Mouse (Mus musculus) intestine, embryonic 16.5 days (tissue): ENCODE data around the gene Slc26a9. TPM values are rescaled to one million over a fixed set of nuclear protein-coding genes. Genes with fewer than 3 reads are reported as not detected.
"Not testable (repeated sequence)": the region's sequence is repeated elsewhere in the genome, so short reads cannot be mapped to it uniquely, and the experiment has no call there.

ENCODE experiments used
- ATAC-seq: fragments of 200-750 bp; cut with Nextera tagmentation; 2 replicates; pipeline ENCODE4 v1.8.0; 2017; ENCODE audit warnings: moderate TSS enrichment, moderate library complexity
- H3K27ac ChIP-seq: fragments of 300-500 bp; sonication (generic); 2 replicates; pipeline ENCODE4 v1.5.1; 2014; ENCODE audit warnings: mild to moderate bottlenecking, low read length
- H3K27me3 ChIP-seq: fragments of 300-500 bp; sonication (generic); replicated peaks from 2 replicates; pipeline ENCODE4 v1.6.1; 2014; ENCODE audit warnings: low read length, control low read depth, mixed read lengths; ENCODE audit not compliant: control insufficient read depth, insufficient read depth
- H3K36me3 ChIP-seq: fragments of 300-500 bp; sonication (generic); 2 replicates; pipeline ENCODE4 v1.6.1; 2014; ENCODE audit warnings: low read length, control low read depth; ENCODE audit not compliant: control insufficient read depth, insufficient read depth
- H3K4me1 ChIP-seq: fragments of 300-500 bp; sonication (generic); 2 replicates; pipeline ENCODE4 v1.6.1; 2014; ENCODE audit warnings: low read length, control low read depth, mixed read lengths; ENCODE audit not compliant: control insufficient read depth, insufficient read depth
- H3K4me2 ChIP-seq: fragments of 300-500 bp; sonication (generic); 2 replicates; pipeline ENCODE4 v1.6.1; 2014; ENCODE audit warnings: low read depth, low read length, control low read depth
- H3K4me3 ChIP-seq: fragments of 300-500 bp; sonication (generic); 2 replicates; pipeline ENCODE4 v1.5.1; 2014; ENCODE audit warnings: mild to moderate bottlenecking, low read length
- H3K9ac ChIP-seq: fragments of 300-500 bp; sonication (generic); 2 replicates; pipeline ENCODE4 v1.6.1; 2014; ENCODE audit warnings: low read depth, low read length
- H3K9me3 ChIP-seq: fragments of 300-500 bp; sonication (generic); 2 replicates; pipeline ENCODE4 v1.6.1; 2016; ENCODE audit warnings: low read length, control low read depth; ENCODE audit not compliant: control insufficient read depth
- WGBS: fragments of 180-500 bp; shearing (Covaris S2); extraction: QIAGEN DNeasy Blood & Tissue Kit; methylation state at CpG from one replicate; pipeline ENCODE4 v1.1.7; 2014; 5-methylcytosine and 5-hydroxymethylcytosine counted together
- polyA plus RNA-seq: library from polyadenylated mRNA; unstranded; fragments of >200 nt; fragmentation: Nextera tagmentation; extraction: Ambion mirVana; gene quantifications from 2 replicates; pipeline ENCODE4 v1.2.1, GENCODE M21; 2015

The Slc26a9 gene
- polyA plus RNA-seq, 1 experiment from 2014 or later: 2.1 TPM

GRCm38 (mm10) chr1:131812631-131813295 lies 68.9 kb downstream of the Slc26a9 start:
- H3K4me3 ChIP-seq: no peak overlapping the region
- no peaks in the 10 kb centered on the region for H3K4me1 ChIP-seq
- no peak overlapping the region for H3K4me2 ChIP-seq
- no peaks in the 10 kb centered on the region for H3K9me3 ChIP-seq
- WGBS: 90% methylated on average over 9 of the region's 9 CpGs
- no peaks in the 10 kb centered on the region for H3K27me3 ChIP-seq
- H3K9ac ChIP-seq: no peak overlapping the region
- H3K27ac ChIP-seq: no peak overlapping the region
- ATAC-seq: no peak
- H3K36me3 ChIP-seq: no peaks in the 10 kb centered on the region

- Histone ChIP-seq H3K27me3 (no peaks in the 10 kb centered on the region), H3K4me2 (no peak overlapping the region), H3K4me3 (no peak overlapping the region), H3K9ac (no peak overlapping the region), H3K9me3 (no peaks in the 10 kb centered on the region), H3K4me1 (no peaks in the 10 kb centered on the region), H3K36me3 (no peaks in the 10 kb centered on the region), H3K27ac (no peak overlapping the region)
- WGBS: 87% methylated on average over 4 of the region's 4 CpGs
- no peak for ATAC-seq
Observed at GRCm38 (mm10) chr1:131813731-131814130, 69.9 kb downstream of the Slc26a9 start.

- Histone ChIP-seq H3K9ac (no peak overlapping the region), H3K27me3 (no peaks in the 10 kb centered on the region), H3K27ac (no peak overlapping the region), H3K4me1 (no peaks in the 10 kb centered on the region), H3K36me3 (no peaks in the 10 kb centered on the region), H3K4me2 (no peak overlapping the region), H3K9me3 (no peaks in the 10 kb centered on the region), H3K4me3 (no peak overlapping the region)
- 84% methylated on average over 3 of the region's 3 CpGs for WGBS
- no peak for ATAC-seq
Observed at GRCm38 (mm10) chr1:131814191-131814590, 70.4 kb downstream of the Slc26a9 start.

GRCm38 (mm10) chr1:131816886-131817285 lies 73.1 kb downstream of the Slc26a9 start:
- no peak for ATAC-seq
- H3K4me2 ChIP-seq: no peak overlapping the region

GRCm38 (mm10) chr1:131820353-131820752 lies 76.5 kb downstream of the Slc26a9 start:
- not testable (repeated sequence) for H3K27me3 ChIP-seq, H3K4me1 ChIP-seq, H3K36me3 ChIP-seq, H3K9me3 ChIP-seq, H3K27ac ChIP-seq, H3K4me2 ChIP-seq, ATAC-seq, H3K4me3 ChIP-seq, H3K9ac ChIP-seq
- 74% methylated on average over 8 of the region's 9 CpGs for WGBS

More at GRCm38 (mm10) chr1:131816886-131817285, 73.1 kb downstream of the Slc26a9 start:
- no peaks in the 10 kb centered on the region for H3K36me3 ChIP-seq
- H3K27ac ChIP-seq: no peak overlapping the region
- H3K9me3 ChIP-seq: no peaks in the 10 kb centered on the region
- H3K4me1 ChIP-seq: no peaks in the 10 kb centered on the region
- no peak overlapping the region for H3K9ac ChIP-seq
- no peaks in the 10 kb centered on the region for H3K27me3 ChIP-seq
- no peak overlapping the region for H3K4me3 ChIP-seq
- WGBS: 80% methylated on average over 6 of the region's 6 CpGs

- Histone ChIP-seq H3K4me1 (no peaks in the 10 kb centered on the region), H3K9me3 (no peaks in the 10 kb centered on the region), H3K27ac (no peak overlapping the region), H3K4me2 (no peak overlapping the region), H3K36me3 (no peaks in the 10 kb centered on the region), H3K27me3 (no peaks in the 10 kb centered on the region), H3K9ac (no peak overlapping the region), H3K4me3 (no peak overlapping the region)
- ATAC-seq: no peak
- 77% methylated on average over 10 of the region's 10 CpGs for WGBS
Observed at GRCm38 (mm10) chr1:131820887-131821328, 77.1 kb downstream of the Slc26a9 start.

Other genes starting within 250 kb of the Slc26a9 start
- 7.8 TPM in 2 replicates for gene Srgap2, start 216.7 kb upstream of the Slc26a9 start, polyA plus RNA-seq
- 1.6 and 1.7 TPM in 2 replicates for gene Fam72a, start 216.1 kb upstream of the Slc26a9 start, polyA plus RNA-seq
- 0.04 and 0.06 TPM in 2 replicates for gene Avpr1b, start 144.8 kb upstream of the Slc26a9 start, polyA plus RNA-seq
- 1.1 and 1.7 TPM in 2 replicates for gene Ctse, start 105.7 kb upstream of the Slc26a9 start, polyA plus RNA-seq
- 5.5 and 6.2 TPM in 2 replicates for gene Rab7b, start 55.3 kb upstream of the Slc26a9 start, polyA plus RNA-seq
- gene Pm20d1, start 53.4 kb downstream of the Slc26a9 start, polyA plus RNA-seq: 8.0 and 10.2 TPM in 2 replicates
- gene Slc41a1, start 83.5 kb downstream of the Slc26a9 start, polyA plus RNA-seq: 9.4 and 9.6 TPM in 2 replicates
- gene Rab29, start 123.2 kb downstream of the Slc26a9 start, polyA plus RNA-seq: 22.4 and 22.7 TPM in 2 replicates
- gene Nucks1, start 166.5 kb downstream of the Slc26a9 start, polyA plus RNA-seq: 44.5 TPM in 2 replicates
- 2.5 and 2.9 TPM in 2 replicates for gene Slc45a3, start 218.9 kb downstream of the Slc26a9 start, polyA plus RNA-seq